Mouse (Mus musculus): ENCODE measurements around the gene Ano2. TPM values are rescaled to one million over a fixed set of nuclear protein-coding genes. Genes with fewer than 3 reads are reported as not detected.

The Ano2 gene
- polyA plus RNA-seq, 1 experiment, result 0.07 TPM

GRCm38 (mm10) chr6:125811395-125811794, 121.2 kb downstream of the Ano2 start:
- Histone ChIP-seq H3K4me1 (replicated peaks; ENCODE audit: control insufficient read depth, insufficient read depth, low read length) (no peaks in the 10 kb centered on the region), H3K27ac (ENCODE audit: control insufficient read depth, insufficient read depth, low read length) (no peak overlapping the region), H3K4me3 (ENCODE audit: control insufficient read depth, insufficient read depth, low read length) (no peak overlapping the region), H3K27me3 (ENCODE audit: control insufficient read depth, insufficient read depth, low read length) (no peaks in the 10 kb centered on the region), H3K36me3 (ENCODE audit: control insufficient read depth, insufficient read depth, low read length) (no peaks in the 10 kb centered on the region)
- DNase-seq, result no peak
- no peak for TF ChIP-seq CTCF (IDR thresholded peaks at IDR 0.05; ENCODE audit: borderline replicate concordance, control insufficient read depth, extremely low read depth, insufficient read depth, low read length, poor library complexity)
- TF ChIP-seq POLR2A (IDR thresholded peaks at IDR 0.05; ENCODE audit: control insufficient read depth, extremely low read depth, insufficient read depth, low read length, poor library complexity), result no peak
- WGBS, result 12% methylated on average over 2 of the region's 2 CpGs

GRCm38 (mm10) chr6:125838121-125838520, 147.9 kb downstream of the Ano2 start:
- 78% methylated on average over 4 of the region's 4 CpGs for WGBS
- H3K27me3 ChIP-seq (ENCODE audit: control insufficient read depth, insufficient read depth, low read length), result no peaks in the 10 kb centered on the region

GRCm38 (mm10) chr6:125841284-125841683, 151.1 kb downstream of the Ano2 start:
- TF ChIP-seq CTCF (IDR thresholded peaks at IDR 0.05; ENCODE audit: borderline replicate concordance, control insufficient read depth, extremely low read depth, insufficient read depth, low read length, poor library complexity), result no peak
- TF ChIP-seq POLR2A (IDR thresholded peaks at IDR 0.05; ENCODE audit: control insufficient read depth, extremely low read depth, insufficient read depth, low read length, poor library complexity), result no peak
- Histone ChIP-seq H3K4me3 (ENCODE audit: control insufficient read depth, insufficient read depth, low read length) (no peak overlapping the region), H3K27me3 (ENCODE audit: control insufficient read depth, insufficient read depth, low read length) (no peaks in the 10 kb centered on the region), H3K27ac (ENCODE audit: control insufficient read depth, insufficient read depth, low read length) (no peak overlapping the region), H3K4me1 (replicated peaks; ENCODE audit: control insufficient read depth, insufficient read depth, low read length) (no peaks in the 10 kb centered on the region), H3K36me3 (ENCODE audit: control insufficient read depth, insufficient read depth, low read length) (no peaks in the 10 kb centered on the region)
- WGBS, result 92% methylated on average over 3 of the region's 3 CpGs
- no peak for DNase-seq

More at GRCm38 (mm10) chr6:125838121-125838520, 147.9 kb downstream of the Ano2 start:
- H3K4me1 ChIP-seq (replicated peaks; ENCODE audit: control insufficient read depth, insufficient read depth, low read length), result no peaks in the 10 kb centered on the region
- no peak overlapping the region for H3K4me3 ChIP-seq (ENCODE audit: control insufficient read depth, insufficient read depth, low read length)
- no peak for DNase-seq
- H3K27ac ChIP-seq (ENCODE audit: control insufficient read depth, insufficient read depth, low read length), result no peak overlapping the region
- no peaks in the 10 kb centered on the region for H3K36me3 ChIP-seq (ENCODE audit: control insufficient read depth, insufficient read depth, low read length)
- TF ChIP-seq POLR2A (IDR thresholded peaks at IDR 0.05; ENCODE audit: control insufficient read depth, extremely low read depth, insufficient read depth, low read length, poor library complexity) (no peak), CTCF (IDR thresholded peaks at IDR 0.05; ENCODE audit: borderline replicate concordance, control insufficient read depth, extremely low read depth, insufficient read depth, low read length, poor library complexity) (no peak)

- H3K4me1 ChIP-seq (replicated peaks; ENCODE audit: control insufficient read depth, insufficient read depth, low read length), result no peaks in the 10 kb centered on the region
- no peak overlapping the region for H3K4me3 ChIP-seq (ENCODE audit: control insufficient read depth, insufficient read depth, low read length)
- H3K36me3 ChIP-seq (ENCODE audit: control insufficient read depth, insufficient read depth, low read length), result no peaks in the 10 kb centered on the region
- 88% methylated on average over 4 of the region's 4 CpGs for WGBS
- DNase-seq, result no peak
- H3K27me3 ChIP-seq (ENCODE audit: control insufficient read depth, insufficient read depth, low read length), result no peaks in the 10 kb centered on the region
- no peak overlapping the region for H3K27ac ChIP-seq (ENCODE audit: control insufficient read depth, insufficient read depth, low read length)
- TF ChIP-seq CTCF (IDR thresholded peaks at IDR 0.05; ENCODE audit: borderline replicate concordance, control insufficient read depth, extremely low read depth, insufficient read depth, low read length, poor library complexity) (no peak), POLR2A (IDR thresholded peaks at IDR 0.05; ENCODE audit: control insufficient read depth, extremely low read depth, insufficient read depth, low read length, poor library complexity) (no peak)
These were observed 161.0 kb downstream of the Ano2 start for GRCm38 (mm10) chr6:125851196-125851595.

GRCm38 (mm10) chr6:125858294-125858693, 168.1 kb downstream of the Ano2 start:
- 86% methylated on average over 1 of the region's 1 CpGs for WGBS
- no peaks in the 10 kb centered on the region for H3K27me3 ChIP-seq (ENCODE audit: control insufficient read depth, insufficient read depth, low read length)
- H3K27ac ChIP-seq (ENCODE audit: control insufficient read depth, insufficient read depth, low read length), result no peak overlapping the region
- H3K4me3 ChIP-seq (ENCODE audit: control insufficient read depth, insufficient read depth, low read length), result no peak overlapping the region
- H3K36me3 ChIP-seq (ENCODE audit: control insufficient read depth, insufficient read depth, low read length), result no peaks in the 10 kb centered on the region
- DNase-seq, result no peak
- no peaks in the 10 kb centered on the region for H3K4me1 ChIP-seq (replicated peaks; ENCODE audit: control insufficient read depth, insufficient read depth, low read length)
- no peak for TF ChIP-seq CTCF (IDR thresholded peaks at IDR 0.05; ENCODE audit: borderline replicate concordance, control insufficient read depth, extremely low read depth, insufficient read depth, low read length, poor library complexity)
- no peak for TF ChIP-seq POLR2A (IDR thresholded peaks at IDR 0.05; ENCODE audit: control insufficient read depth, extremely low read depth, insufficient read depth, low read length, poor library complexity)

- 41% methylated on average over 2 of the region's 2 CpGs for WGBS
- H3K27me3 ChIP-seq (ENCODE audit: control insufficient read depth, insufficient read depth, low read length), result no peaks in the 10 kb centered on the region
- H3K36me3 ChIP-seq (ENCODE audit: control insufficient read depth, insufficient read depth, low read length), result no peaks in the 10 kb centered on the region
- no peak overlapping the region for H3K4me3 ChIP-seq (ENCODE audit: control insufficient read depth, insufficient read depth, low read length)
- no peak for DNase-seq
- H3K27ac ChIP-seq (ENCODE audit: control insufficient read depth, insufficient read depth, low read length), result no peak overlapping the region
- no peaks in the 10 kb centered on the region for H3K4me1 ChIP-seq (replicated peaks; ENCODE audit: control insufficient read depth, insufficient read depth, low read length)
- no peak for TF ChIP-seq POLR2A (IDR thresholded peaks at IDR 0.05; ENCODE audit: control insufficient read depth, extremely low read depth, insufficient read depth, low read length, poor library complexity)
- no peak for TF ChIP-seq CTCF (IDR thresholded peaks at IDR 0.05; ENCODE audit: borderline replicate concordance, control insufficient read depth, extremely low read depth, insufficient read depth, low read length, poor library complexity)
These were observed 178.3 kb downstream of the Ano2 start for GRCm38 (mm10) chr6:125868516-125868915.

- no peaks in the 10 kb centered on the region for H3K4me1 ChIP-seq (replicated peaks; ENCODE audit: control insufficient read depth, insufficient read depth, low read length)
- H3K36me3 ChIP-seq (ENCODE audit: control insufficient read depth, insufficient read depth, low read length), result no peaks in the 10 kb centered on the region
- H3K27me3 ChIP-seq (ENCODE audit: control insufficient read depth, insufficient read depth, low read length), result no peaks in the 10 kb centered on the region
- H3K4me3 ChIP-seq (ENCODE audit: control insufficient read depth, insufficient read depth, low read length), result no peak overlapping the region
- H3K27ac ChIP-seq (ENCODE audit: control insufficient read depth, insufficient read depth, low read length), result no peak overlapping the region
- 87% methylated on average over 4 of the region's 4 CpGs for WGBS
- DNase-seq, result no peak
- no peak for TF ChIP-seq CTCF (IDR thresholded peaks at IDR 0.05; ENCODE audit: borderline replicate concordance, control insufficient read depth, extremely low read depth, insufficient read depth, low read length, poor library complexity)
- no peak for TF ChIP-seq POLR2A (IDR thresholded peaks at IDR 0.05; ENCODE audit: control insufficient read depth, extremely low read depth, insufficient read depth, low read length, poor library complexity)
These were observed 181.3 kb downstream of the Ano2 start for GRCm38 (mm10) chr6:125871482-125871881.

Measured in thymus, adult 2 months (tissue).